Mouse (Mus musculus) thymus, postnatal 0 days (tissue): Measurements from ENCODE around the gene Emp3. TPM values are rescaled to one million over a fixed set of nuclear protein-coding genes. Genes with fewer than 3 reads are reported as not detected.
A peak's percentile ranks its signal among the peaks of the same experiment; 100 is the strongest.
"Not testable (repeated sequence)": the region's sequence is repeated elsewhere in the genome, so short reads cannot be mapped to it uniquely, and the experiment has no call there.

ENCODE experiments used
- DNase-seq: peaks from one replicate; pipeline ENCODE4 v3.0.0-alpha.2; 2015; ENCODE audit warnings: low spot score
- polyA plus RNA-seq: library from polyadenylated mRNA; unstranded; fragments of >200 nt; fragmentation: Nextera tagmentation; extraction: Ambion mirVana; gene quantifications from 2 replicates; pipeline ENCODE4 v1.2.1, GENCODE M21; 2015

Emp3 gene
- polyA plus RNA-seq, 1 experiment from 2014 or later = 266 TPM

- DNase-seq = peak; percentile 95
Measured at GRCm38 (mm10) chr7:45916056-45917003, 4.9 kb downstream of the Emp3 start.

- DNase-seq = no peak
Measured at GRCm38 (mm10) chr7:45915011-45915410, 6.2 kb downstream of the Emp3 start.

- DNase-seq = no peak
Measured at GRCm38 (mm10) chr7:45914067-45914466, 7.1 kb downstream of the Emp3 start.

- no peak for DNase-seq
Measured at GRCm38 (mm10) chr7:45909145-45909544, 12.1 kb downstream of the Emp3 start.

GRCm38 (mm10) chr7:45908384-45908783 is 12.8 kb downstream of the Emp3 start:
- DNase-seq = no peak

- DNase-seq = no peak
Measured at GRCm38 (mm10) chr7:45906622-45907021, 14.6 kb downstream of the Emp3 start.

GRCm38 (mm10) chr7:45902481-45903002 is 18.7 kb downstream of the Emp3 start:
- DNase-seq = no peak

GRCm38 (mm10) chr7:45901562-45901961 is 19.6 kb downstream of the Emp3 start:
- no peak for DNase-seq

GRCm38 (mm10) chr7:45898125-45898524 is 23.1 kb downstream of the Emp3 start:
- DNase-seq = peak; percentile 75

GRCm38 (mm10) chr7:45897258-45897757 is 23.9 kb downstream of the Emp3 start:
- DNase-seq = peak; percentile 47

GRCm38 (mm10) chr7:45896517-45897257 is 24.5 kb downstream of the Emp3 start, which contains the start of the genes Syngr4 and Tmem143:
TSS of gene Syngr4 (minus strand) at chr7:45896714.
TSS of gene Tmem143 (plus strand) at chr7:45896941.
- peak; percentile 98 for DNase-seq

- DNase-seq = no peak
Measured at GRCm38 (mm10) chr7:45895931-45896516, 25.2 kb downstream of the Emp3 start.

GRCm38 (mm10) chr7:45892651-45893050 is 28.6 kb downstream of the Emp3 start:
- DNase-seq = no peak

- no peak for DNase-seq
Measured at GRCm38 (mm10) chr7:45887246-45887645, 34.0 kb downstream of the Emp3 start.

- DNase-seq = no peak
Measured at GRCm38 (mm10) chr7:45881011-45881410, 40.2 kb downstream of the Emp3 start.

GRCm38 (mm10) chr7:45880531-45880930 is 40.7 kb downstream of the Emp3 start:
- no peak for DNase-seq

GRCm38 (mm10) chr7:45878278-45878677 is 42.9 kb downstream of the Emp3 start, which contains the start of gene Grin2d:
TSS of gene Grin2d (minus strand) at chr7:45878378.
- not testable (repeated sequence) for DNase-seq

- DNase-seq = no peak
Measured at GRCm38 (mm10) chr7:45876895-45877294, 44.3 kb downstream of the Emp3 start.

- DNase-seq = peak; percentile 51
Measured at GRCm38 (mm10) chr7:45873061-45873947, 47.9 kb downstream of the Emp3 start.

- peak; percentile 90 for DNase-seq
Measured at GRCm38 (mm10) chr7:45872624-45873023, 48.6 kb downstream of the Emp3 start, which contains the start of gene Kdelr1. TSS of gene Kdelr1 (plus strand) at chr7:45872772.
